Mouse (Mus musculus) liver, adult 2 months (tissue): Measurements from ENCODE around the gene Cadm1. TPM values are rescaled to one million over a fixed set of nuclear protein-coding genes. Genes with fewer than 3 reads are reported as not detected.

Source experiments
- DNase-seq: peaks from one replicate; pipeline ENCODE4 v3.0.0-alpha.2; 2011; ENCODE audit warnings: low read depth, low spot score; ENCODE audit errors: extremely low read depth
- H3K27ac ChIP-seq: fragments of 200-500 bp; replicated peaks from 2 replicates; pipeline ENCODE4 v1.5.1; 2012; ENCODE audit warnings: low read depth, mild to moderate bottlenecking, control low read depth, inconsistent platforms, low read length; ENCODE audit not compliant: insufficient read depth
- H3K27me3 ChIP-seq: fragments of 200-500 bp; 2 replicates; pipeline ENCODE4 v1.6.1; 2012; ENCODE audit warnings: mild to moderate bottlenecking, moderate library complexity, low read length, inconsistent platforms; ENCODE audit not compliant: control insufficient read depth, insufficient read depth
- H3K36me3 ChIP-seq: fragments of 200-500 bp; 2 replicates; pipeline ENCODE4 v1.6.1; 2012; ENCODE audit warnings: low read length, inconsistent platforms; ENCODE audit not compliant: control insufficient read depth, insufficient read depth
- H3K4me1 ChIP-seq: fragments of 200-500 bp; 2 replicates; pipeline ENCODE4 v1.6.1; 2011; ENCODE audit warnings: low read length; ENCODE audit not compliant: control insufficient read depth, insufficient read depth
- H3K4me3 ChIP-seq: fragments of 200-500 bp; 2 replicates; pipeline ENCODE4 v1.5.1; 2011; ENCODE audit warnings: low read depth, mild to moderate bottlenecking, control low read depth, low read length, moderate library complexity; ENCODE audit not compliant: insufficient read depth
- H3K79me2 ChIP-seq: fragments of 200-500 bp; 2 replicates; pipeline ENCODE4 v1.6.1; 2012; ENCODE audit warnings: inconsistent platforms, mild to moderate bottlenecking, low read length, moderate library complexity; ENCODE audit not compliant: control insufficient read depth, insufficient read depth
- H3K9ac ChIP-seq: fragments of 200-500 bp; 2 replicates; pipeline ENCODE4 v1.6.1; 2012; ENCODE audit warnings: low read depth, mild to moderate bottlenecking, control low read depth, inconsistent platforms, low read length
- CTCF ChIP-seq: fragments of 200-500 bp; IDR thresholded peaks from 2 replicates; pipeline ENCODE4 v1.5.1; 2011; ENCODE audit warnings: low read depth, low read length, control low read depth
- POLR2A ChIP-seq: fragments of 200-500 bp; IDR thresholded peaks from 2 replicates; pipeline ENCODE4 v1.6.1; 2011; ENCODE audit warnings: low read length, control low read depth; ENCODE audit not compliant: insufficient read depth; ENCODE audit errors: extremely low read depth
- WGBS: fragments of 180-500 bp; shearing (Covaris S2); methylation state at CpG from one replicate; pipeline ENCODE4 v1.1.7; 2018; 5-methylcytosine and 5-hydroxymethylcytosine counted together
- polyA plus RNA-seq: library from polyadenylated mRNA; depleted of rRNA; stranded (reverse); fragments of >200 nt; gene quantifications from 2 replicates; pipeline ENCODE4 v1.2.3, GENCODE M21; 2012
- total RNA-seq: library from RNA; depleted of rRNA; stranded (reverse); fragments of >200 nt; gene quantifications from 2 replicates; pipeline ENCODE4 v1.2.3, GENCODE M21; 2014

The Cadm1 gene
- total and polyA plus RNA-seq, 2 experiments: 12.5 to 21.4 TPM

DNA sequence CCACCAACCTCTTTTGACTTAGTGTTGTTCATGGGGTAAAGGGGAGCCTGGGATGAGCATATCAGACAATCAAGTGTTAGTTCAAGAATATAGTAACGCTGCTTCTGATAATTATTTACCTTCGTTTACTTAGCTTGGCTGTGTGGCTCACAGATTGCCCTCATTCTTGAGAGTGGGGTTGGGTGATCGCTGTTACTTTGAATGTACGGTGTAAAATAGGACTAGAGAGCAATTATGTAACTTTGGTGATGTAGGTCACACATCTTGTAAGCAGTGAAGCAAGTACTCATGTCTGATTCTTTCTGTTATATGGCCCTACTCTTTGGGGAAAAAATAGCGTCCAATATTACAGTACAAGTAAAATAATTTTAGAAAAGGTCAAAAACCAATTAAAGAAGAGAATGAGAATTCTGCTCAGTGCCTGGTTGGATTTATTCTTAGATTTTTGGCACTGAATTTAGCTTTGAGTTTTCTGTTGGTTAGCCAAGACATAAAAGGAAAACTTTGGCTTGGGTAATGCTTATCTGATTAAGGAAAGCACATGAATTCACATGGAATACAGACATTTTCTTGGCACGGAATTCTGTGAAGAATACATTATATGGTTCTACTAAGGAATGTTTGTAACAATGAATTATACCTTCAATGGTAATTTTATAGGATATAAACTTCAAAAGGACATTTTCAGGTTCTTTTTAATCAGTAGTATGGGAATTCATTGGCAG lies 129.6 kb downstream of the Cadm1 start:
- Histone ChIP-seq H3K4me3 (no peak overlapping the region), H3K4me1 (no peaks in the 10 kb centered on the region), H3K27me3 (no peaks in the 10 kb centered on the region), H3K27ac (no peak overlapping the region), H3K79me2 (peaks cover 2% of the 10 kb centered on the region; the same call in 1 of the 2 replicates), H3K36me3 (no peaks in the 10 kb centered on the region), H3K9ac (no peak overlapping the region)
- DNase-seq: no peak
- TF ChIP-seq POLR2A: no peak
- TF ChIP-seq CTCF: no peak
- 78% methylated on average over 6 of the region's 6 CpGs for WGBS

DNA sequence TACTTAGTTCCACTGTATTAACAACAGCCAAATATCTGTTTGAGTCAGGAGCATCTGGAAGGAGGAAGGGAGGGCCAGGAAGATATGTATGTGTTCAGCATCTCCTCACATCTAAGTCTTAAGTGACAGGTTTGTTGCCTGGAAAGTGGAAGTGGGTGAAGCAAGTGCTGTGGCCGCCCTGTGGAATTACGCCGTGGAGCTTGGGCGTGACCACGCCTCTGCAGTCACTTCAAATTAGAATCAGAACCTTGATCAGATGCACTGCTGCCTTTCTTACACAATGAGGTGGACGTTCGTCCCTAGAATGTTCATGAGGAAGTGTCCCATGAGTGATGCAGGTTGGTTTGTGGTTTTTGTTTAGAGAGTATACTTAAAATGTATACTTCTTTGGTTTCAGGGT lies 131.6 kb downstream of the Cadm1 start:
- TF ChIP-seq POLR2A (no peak), CTCF (no peak)
- Histone ChIP-seq H3K4me3 (no peak overlapping the region), H3K27me3 (no peaks in the 10 kb centered on the region), H3K36me3 (no peaks in the 10 kb centered on the region), H3K79me2 (peaks cover 2% of the 10 kb centered on the region; the same call in 1 of the 2 replicates), H3K4me1 (no peaks in the 10 kb centered on the region), H3K27ac (no peak overlapping the region), H3K9ac (no peak overlapping the region)
- no peak for DNase-seq
- WGBS: 93% methylated on average over 7 of the region's 7 CpGs

DNA sequence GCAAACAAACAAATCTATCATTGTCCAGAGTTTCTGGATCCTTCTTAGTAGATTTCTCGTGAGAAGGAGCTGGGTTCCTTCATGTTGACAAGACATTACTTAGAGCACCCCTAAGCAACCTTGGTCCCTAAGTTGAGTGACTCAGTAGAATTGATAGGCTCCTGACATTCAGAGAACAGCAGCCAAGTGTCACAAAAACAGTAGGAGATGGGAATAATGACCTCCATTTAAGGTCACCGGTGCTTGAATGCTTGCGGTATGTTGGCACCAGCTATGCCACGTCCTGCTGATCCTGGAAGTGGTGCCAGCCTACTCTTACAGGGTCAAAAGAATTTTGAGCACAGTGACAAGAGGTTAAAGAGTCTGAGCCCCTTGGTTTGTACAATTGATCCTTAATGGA lies 139.2 kb downstream of the Cadm1 start:
- Histone ChIP-seq H3K9ac (no peak overlapping the region), H3K4me3 (no peak overlapping the region), H3K27ac (no peak overlapping the region), H3K4me1 (no peaks in the 10 kb centered on the region), H3K27me3 (no peaks in the 10 kb centered on the region), H3K79me2 (no peaks in the 10 kb centered on the region), H3K36me3 (no peaks in the 10 kb centered on the region)
- DNase-seq: no peak
- no peak for TF ChIP-seq POLR2A
- TF ChIP-seq CTCF: no peak
- WGBS: 53% methylated on average over 4 of the region's 4 CpGs

DNA sequence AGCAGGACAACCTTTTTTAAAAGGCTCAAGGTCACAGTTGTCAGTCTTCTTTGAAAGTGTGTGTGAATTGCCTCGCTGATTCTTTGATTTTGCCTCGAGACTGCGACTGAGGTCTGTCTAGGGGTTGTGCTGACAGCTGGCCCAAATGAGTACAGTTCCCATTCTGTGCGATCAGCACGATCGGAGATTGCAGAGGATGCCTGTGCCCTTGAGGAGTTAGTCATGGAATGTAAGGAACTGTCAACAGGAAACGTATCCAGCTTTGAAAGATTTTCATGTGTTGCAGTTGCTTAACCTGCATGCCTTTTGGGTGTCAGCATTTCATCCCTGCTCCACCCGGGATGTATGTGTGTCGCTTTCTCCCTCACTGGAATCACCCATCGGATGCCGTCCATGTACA lies 141.6 kb downstream of the Cadm1 start:
- no peaks in the 10 kb centered on the region for H3K4me1 ChIP-seq
- 83% methylated on average over 11 of the region's 11 CpGs for WGBS

DNA sequence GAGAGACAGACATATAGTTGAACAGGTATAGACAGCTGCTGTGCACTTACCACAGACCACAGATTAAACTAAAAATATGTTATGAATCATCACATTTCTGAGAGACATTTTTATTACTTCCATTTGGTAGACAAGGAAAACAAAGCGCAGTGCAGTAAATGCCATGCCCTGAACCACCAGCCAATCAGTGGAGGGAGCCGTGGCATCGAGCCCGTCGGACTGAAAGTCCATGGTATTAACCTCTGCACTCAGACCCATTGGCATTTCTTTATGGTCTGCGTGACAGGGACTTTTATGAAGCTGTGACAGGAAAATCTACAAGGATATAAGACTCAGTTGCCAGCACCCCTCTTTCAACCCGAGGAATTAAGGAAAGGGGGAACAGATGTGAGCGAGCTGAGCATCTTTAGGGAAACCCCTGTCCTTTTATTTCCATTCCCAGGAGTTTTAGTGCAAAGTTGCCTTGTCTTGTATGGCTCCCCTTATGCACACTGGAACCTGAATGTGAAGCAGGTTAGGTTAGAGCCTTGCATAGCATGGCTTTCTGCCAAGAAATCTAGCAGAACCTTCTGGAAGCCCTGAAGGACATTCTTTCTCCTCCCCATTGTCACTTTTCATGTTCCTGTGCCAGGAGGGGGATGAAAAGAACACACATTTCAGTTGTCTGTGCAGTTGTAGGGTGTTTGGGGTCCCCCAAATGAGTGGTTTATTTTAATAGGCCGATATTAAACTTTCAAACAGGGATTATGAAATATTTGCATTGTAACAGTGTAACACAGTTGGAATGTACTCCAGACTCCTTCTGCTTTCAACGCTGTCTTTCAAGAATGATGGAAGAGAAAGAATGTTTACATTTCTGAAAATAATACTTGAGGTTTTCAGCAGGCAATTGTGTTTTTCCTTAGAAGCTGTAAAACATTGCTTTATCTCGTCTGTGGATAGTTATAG lies 145.1 kb downstream of the Cadm1 start:
- Histone ChIP-seq H3K4me1 (no peaks in the 10 kb centered on the region), H3K36me3 (no peaks in the 10 kb centered on the region), H3K4me3 (no peak overlapping the region), H3K79me2 (no peaks in the 10 kb centered on the region), H3K27me3 (no peaks in the 10 kb centered on the region), H3K9ac (no peak overlapping the region), H3K27ac (no peak overlapping the region)
- TF ChIP-seq POLR2A (no peak), CTCF (no peak)
- WGBS: 76% methylated on average over 11 of the region's 11 CpGs
- peak; percentile 72 for DNase-seq

More for the DNA sequence above, 141.6 kb downstream of the Cadm1 start:
- H3K27me3 ChIP-seq: no peaks in the 10 kb centered on the region
- DNase-seq: no peak
- no peak overlapping the region for H3K9ac ChIP-seq
- H3K4me3 ChIP-seq: no peak overlapping the region
- TF ChIP-seq CTCF: no peak
- TF ChIP-seq POLR2A: no peak
- H3K79me2 ChIP-seq: no peaks in the 10 kb centered on the region
- H3K36me3 ChIP-seq: no peaks in the 10 kb centered on the region
- H3K27ac ChIP-seq: no peak overlapping the region

DNA sequence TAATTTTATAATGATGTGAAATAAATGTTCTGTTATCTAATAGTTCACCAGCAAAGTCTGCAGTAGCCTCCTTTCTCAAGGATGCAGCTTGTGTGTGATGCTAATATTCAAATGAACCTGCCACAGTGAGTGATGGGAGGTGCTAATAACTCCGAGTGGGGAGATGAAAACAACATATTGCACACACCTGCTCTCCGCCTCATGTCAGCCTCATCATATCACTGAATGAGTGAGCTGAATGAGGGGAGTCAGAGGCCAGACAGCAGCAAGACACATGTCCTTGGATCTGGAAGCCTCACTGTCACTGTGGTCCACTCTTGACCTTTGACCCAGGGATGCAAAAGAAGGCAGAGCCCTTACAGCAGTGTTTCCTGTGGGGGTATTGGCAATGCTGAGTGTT lies 156.9 kb downstream of the Cadm1 start:
- no peak overlapping the region for H3K27ac ChIP-seq
- peaks cover 2% of the 10 kb centered on the region for H3K4me1 ChIP-seq
- no peaks in the 10 kb centered on the region for H3K79me2 ChIP-seq
- no peak overlapping the region for H3K4me3 ChIP-seq
- H3K9ac ChIP-seq: no peak overlapping the region
- DNase-seq: no peak
- H3K36me3 ChIP-seq: no peaks in the 10 kb centered on the region
- TF ChIP-seq CTCF: no peak
- TF ChIP-seq POLR2A: no peak
- H3K27me3 ChIP-seq: no peaks in the 10 kb centered on the region
- WGBS: 91% methylated on average over 2 of the region's 2 CpGs
